Mouse (Mus musculus) frontal cortex, postnatal 10 days (tissue): ENCODE results near the gene Cdk2ap2.
"Not testable (repeated sequence)": the region's sequence is repeated elsewhere in the genome, so short reads cannot be mapped to it uniquely, and the experiment has no call there.

Experiments
- DNase-seq, 2 experiments: peaks; one replicate each; pipeline ENCODE4 v3.0.0; 2022; ENCODE audit warnings: low spot score in 2 of 2, mixed read lengths in 1 of 2

The Cdk2ap2 gene

DNA sequence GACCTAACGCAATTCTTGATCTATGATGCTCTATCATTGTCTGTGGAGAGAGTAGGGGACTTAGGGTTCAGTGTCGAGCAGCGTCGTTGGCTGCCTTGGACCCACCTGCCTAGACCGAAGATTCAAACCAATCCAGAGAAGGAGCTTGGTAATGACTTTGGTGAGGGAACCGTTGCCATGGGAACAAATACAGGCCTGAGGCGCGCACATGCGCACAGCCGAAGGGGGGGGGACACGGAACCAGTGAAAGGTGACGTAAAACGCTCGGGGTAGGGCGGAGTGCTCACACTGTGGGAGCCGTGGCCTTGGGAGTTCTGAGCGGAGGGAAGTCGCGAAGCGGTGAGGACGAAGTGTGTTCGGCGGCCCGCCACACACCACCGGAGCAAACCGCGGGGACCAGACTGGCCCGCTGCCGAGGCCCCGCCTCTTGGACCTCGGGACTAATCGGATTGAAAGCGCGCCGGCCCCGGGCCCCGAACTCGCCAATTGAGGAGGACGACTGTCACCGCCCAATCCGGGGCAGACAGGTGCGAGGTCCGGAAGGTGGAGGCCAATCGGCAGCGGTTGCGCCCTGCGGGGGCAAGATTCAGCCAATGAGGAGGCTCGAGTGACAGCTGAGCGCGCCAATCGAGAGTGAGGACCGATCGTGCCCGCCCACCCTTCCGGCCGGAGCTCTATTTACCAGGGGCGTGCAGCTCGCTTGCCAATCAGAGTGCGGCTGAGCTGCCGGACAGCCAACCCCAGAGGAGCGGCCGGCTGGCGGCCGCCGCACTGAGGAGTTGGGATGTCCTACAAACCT lies at the start of gene Cdk2ap2:
Cdk2ap2 (plus strand) TSS at position 541 of the 799 bp plus-strand sequence.
- peak; percentile 99 to 100 for DNase-seq

DNA sequence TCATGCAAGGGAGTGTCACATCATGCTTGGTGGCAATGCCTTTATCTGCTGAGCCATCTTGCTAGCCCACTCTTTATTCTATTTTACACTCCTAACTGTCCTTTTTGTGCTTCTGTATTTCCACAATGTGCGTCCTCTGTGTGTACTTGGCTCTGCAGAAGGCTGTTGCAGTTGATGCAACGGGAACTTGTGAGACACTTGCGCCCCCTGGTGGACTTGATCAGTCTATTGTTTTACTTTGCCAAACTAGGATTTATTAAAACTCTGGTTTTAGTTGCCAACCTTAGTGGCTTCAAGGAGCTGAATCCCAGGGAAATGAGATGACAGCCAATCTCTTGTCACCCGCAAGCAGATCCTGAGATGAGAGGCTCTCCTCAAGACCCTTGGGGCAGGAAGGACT lies 49.1 kb upstream of the Cdk2ap2 start:
- DNase-seq = peak; percentile 29 to 58

DNA sequence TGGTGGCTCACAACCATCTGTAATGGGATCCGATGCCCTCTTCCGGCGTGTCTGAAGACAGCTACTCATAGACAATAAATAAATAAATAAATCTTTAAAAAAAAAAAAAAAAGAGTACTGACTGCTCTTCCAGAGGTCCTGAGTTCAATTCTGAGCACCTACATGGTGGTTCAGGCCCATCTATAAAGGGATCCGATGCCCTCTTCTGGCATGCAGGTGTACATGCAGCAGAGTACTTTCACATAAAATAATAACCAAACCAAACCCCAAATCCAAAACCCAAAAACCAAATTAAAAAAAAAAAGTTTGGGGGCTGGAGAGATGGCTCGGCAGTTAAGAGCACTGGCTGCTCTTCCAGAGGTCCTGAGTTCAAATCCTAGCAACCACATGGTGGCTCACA lies 47.9 kb upstream of the Cdk2ap2 start:
- DNase-seq = not testable (repeated sequence)

DNA sequence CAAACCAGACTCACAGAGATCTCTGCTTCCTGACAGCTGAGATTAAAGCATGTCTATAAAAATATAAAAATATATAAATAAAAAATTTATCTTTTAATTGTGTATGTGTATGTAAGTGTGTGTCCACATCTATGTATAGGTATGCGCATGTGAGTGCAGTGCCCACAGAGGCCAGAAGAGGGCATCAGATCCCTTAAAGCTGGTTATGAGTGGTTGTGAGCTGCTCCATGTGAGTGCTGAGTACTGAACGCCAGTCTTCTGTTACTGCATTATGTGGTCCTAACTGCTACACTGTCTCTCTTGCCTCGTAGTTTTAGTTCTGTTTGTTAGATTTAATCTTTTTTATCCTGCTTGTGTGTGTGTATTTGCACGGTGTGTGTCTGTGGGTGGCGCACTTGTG lies 46.0 kb upstream of the Cdk2ap2 start:
- no peak for DNase-seq

DNA sequence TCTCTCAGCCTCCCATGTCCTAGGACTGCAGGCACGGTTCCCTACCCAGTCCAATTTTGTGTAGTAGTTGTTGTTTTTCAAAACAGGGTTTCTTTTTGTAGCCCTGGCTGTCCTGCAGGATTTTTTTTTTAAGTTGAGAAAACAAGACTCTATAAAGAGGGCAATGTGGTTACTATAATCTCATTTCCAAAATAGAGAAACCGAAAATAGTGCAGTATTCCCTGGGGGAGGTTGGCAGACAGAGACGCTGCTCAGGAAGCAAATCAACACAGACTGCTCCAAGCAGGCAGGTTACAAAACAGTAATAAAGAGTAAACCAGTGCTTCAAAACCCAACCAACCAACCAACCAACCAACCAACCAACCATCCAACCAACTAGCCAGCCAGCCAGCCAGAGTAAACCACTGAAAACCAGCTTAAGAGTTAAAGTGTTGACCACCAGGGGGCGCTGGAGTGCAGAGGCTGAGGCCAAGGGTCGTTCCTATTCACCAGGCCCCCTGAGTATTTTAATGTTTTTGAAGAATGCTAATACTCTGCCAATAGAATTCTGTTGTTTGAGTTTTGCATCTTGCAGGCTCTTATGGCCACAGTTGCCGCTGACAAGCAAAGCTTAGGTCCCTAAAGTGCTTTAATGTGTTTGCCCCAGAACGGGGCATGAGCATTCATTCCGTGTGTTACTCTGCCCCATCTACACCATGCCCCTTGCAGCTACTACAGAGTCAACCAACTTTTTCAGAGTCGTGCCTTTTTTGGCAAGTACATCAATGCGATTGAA lies 45.1 kb upstream of the Cdk2ap2 start:
- peak in 1 of 2 experiments; percentile 38 for DNase-seq

DNA sequence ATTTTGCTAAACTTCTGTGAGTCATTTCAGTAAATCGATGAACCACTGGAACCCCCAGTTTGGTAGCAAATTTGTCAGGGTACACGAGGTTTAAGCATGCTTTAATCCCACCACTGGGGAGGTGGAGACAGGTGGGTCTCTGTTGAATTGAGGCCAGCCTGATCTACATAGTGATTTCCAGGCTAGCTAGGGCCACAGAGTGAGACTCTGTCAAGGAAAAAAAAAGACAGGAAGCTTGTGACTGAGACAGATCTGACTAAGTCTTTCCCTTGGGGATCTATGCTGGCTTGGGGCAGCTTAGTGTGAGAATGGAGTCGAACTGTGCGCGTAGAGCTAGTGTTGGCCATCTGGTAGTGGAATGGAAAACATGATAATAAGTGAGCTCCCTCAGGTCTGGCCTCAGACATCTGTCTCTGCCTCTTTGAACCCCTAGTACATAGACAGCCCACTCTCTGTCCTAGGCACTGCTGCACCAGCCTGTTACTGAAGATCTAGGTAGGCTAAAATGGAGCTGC lies 44.4 kb upstream of the Cdk2ap2 start:
- DNase-seq = no peak

DNA sequence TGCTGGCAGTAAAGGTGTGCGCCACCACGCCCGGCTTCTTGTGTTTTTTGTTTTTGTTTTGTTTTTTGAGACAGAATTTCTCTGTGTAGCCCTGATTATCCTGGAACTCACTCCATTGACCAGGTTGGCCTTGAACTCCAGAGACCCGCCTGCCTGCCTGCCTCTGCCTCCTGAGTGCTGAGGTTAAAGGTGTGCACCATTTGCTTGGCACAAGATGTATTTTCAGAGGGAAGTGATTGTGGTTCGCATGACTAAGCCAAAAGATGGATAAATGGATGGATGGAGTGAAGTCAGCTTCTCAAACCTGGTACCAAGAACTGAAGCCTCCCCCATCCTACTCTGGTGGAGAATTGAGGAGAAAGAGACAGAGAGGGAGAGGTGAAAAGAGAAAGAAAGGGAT lies 42.4 kb upstream of the Cdk2ap2 start:
- DNase-seq = no peak

DNA sequence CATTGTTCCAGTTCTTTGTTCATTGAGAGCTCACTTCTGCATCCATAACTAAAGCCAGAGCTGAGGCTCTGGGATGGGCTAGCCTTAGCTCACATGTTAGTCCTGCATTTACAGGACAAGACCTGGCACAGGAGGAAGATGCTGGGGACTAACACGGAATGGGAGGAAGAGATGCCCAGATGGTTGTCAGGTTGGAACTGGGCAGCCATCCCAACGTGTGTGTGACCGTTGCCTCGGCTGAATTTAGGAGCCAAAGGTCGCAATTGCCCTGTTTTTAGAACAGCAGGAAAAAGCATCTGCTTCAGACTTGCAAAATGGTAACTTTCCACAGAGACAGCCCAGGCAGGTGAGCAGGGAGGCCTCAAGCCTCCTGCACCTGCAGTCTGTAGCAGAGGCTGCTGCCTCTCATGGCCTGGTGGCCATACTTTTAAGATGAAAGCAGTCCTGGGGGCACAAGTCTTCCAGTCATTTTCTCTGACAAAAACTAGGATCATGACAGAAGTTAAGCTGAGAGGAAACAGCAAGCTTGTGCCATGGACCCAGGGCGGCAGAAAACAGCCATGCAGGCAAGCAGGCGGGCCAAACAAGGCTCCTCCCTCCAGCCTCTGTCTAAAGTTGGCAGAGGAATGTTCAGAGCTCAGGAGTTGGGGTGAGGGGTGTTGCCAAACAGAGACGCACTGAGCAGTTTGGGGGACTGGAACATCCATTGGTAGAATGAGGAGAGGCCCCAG lies 41.6 kb upstream of the Cdk2ap2 start:
- DNase-seq = no peak

DNA sequence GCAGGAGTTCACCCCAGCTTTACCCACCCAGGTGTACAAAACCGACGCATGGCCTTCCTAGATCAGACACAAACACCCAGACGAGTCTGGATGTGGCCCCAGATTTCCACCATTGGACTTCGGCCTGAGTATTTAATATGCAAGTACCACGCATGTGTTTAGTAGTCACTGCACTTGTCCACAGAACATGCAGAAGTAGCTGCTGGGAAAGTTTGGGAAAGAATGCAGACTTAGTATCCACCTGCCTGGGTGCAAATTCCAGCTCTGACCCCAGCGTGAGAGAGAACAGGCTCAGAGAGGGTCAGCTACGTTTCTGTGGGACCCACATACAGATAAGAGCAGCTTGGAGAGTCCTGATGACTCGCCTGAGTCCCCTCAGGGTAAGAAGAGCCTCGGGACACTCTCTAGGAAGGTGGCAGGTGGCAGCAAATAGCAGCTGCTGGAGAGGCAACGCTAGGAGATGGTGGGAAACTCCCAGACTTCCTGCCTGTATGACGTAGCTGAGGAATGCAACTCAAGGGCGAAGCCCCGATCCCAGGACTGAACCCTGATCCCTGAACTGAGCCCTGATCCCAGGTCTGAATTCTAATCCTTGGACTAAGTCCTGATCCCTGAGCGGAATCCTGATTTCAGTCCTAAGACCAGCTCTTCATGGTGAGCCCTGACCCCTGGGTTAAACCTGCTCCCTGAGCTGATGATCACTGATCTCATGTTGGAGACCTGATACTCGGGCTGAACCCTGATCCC lies 40.9 kb upstream of the Cdk2ap2 start:
- DNase-seq = no peak

DNA sequence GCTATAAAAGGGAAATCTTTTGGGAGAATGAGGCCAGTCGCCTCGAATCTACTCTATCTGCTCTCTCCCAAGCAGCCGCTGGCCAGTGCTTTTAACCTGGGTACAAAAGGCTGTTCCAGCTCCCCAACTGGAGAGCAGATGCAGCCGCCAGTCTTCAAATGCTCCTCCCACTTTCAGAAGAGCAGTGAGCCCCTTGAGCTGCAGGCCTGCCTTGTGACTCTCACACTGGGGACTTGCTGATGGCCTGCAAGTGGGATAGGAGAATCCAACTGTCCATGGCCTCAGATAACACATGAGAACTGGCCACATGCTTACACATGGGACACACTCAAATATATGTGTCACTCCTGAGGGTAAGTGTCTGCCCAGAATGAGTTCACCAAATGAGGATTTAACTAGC lies 40.3 kb upstream of the Cdk2ap2 start:
- no peak for DNase-seq

DNA sequence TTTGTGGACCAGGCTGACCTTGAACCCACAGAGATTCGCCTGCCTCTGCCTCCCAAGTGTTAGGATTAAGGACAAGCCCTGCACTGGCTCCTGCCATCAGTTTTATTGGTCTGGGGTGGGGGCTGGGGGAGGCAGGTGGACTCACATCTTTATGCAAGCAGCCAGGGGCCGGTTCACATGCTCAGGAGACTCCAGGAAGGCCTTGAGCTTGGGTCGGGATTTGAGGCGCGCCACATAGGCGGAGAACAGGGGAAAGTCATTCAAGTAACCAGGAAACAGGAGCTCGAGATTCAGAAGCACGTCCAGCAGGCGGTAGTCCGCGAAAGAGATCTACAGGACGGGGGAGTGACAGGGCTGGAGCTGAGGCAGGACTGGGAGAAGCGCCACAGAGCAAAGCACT lies 39.6 kb upstream of the Cdk2ap2 start:
- no peak for DNase-seq

DNA sequence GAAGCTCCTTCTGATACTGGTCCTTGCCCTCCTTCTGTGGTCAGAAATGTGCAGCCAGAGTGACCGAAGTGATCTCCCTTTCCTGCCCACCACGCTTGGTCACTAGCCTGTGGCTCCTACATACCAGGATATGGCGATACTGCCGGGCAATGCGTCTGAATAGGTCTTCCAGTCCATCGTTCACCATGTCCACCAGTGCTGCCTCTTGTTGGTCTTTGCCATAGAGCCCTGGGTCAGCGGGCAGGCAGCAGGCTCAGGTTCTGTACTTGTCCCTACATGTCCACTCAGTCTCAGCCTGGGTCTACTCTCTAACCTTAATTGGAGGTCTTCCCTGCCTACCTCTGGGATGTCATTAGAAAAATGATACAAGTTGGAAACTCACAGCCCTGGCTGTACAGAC lies 39.0 kb upstream of the Cdk2ap2 start:
- DNase-seq = no peak

DNA sequence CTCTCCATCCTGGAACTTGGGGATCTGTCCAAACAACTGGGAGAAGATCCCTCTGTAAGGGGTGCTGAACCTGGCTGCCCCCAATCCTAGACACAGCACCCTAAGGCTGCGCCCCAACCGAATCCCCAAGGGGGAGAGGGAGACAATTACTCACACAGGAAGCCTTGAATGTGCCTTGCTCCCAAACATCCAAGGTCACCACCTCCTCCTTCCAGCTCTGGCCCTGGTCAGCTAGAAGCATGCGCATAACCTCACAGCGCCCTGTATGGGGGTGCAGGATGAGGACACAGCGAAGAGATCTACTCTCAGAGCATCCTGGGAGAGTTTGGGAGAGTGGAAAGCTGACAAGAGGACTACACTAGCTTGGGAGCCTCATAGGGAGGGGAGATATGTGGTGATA lies 38.4 kb upstream of the Cdk2ap2 start:
- no peak for DNase-seq

DNA sequence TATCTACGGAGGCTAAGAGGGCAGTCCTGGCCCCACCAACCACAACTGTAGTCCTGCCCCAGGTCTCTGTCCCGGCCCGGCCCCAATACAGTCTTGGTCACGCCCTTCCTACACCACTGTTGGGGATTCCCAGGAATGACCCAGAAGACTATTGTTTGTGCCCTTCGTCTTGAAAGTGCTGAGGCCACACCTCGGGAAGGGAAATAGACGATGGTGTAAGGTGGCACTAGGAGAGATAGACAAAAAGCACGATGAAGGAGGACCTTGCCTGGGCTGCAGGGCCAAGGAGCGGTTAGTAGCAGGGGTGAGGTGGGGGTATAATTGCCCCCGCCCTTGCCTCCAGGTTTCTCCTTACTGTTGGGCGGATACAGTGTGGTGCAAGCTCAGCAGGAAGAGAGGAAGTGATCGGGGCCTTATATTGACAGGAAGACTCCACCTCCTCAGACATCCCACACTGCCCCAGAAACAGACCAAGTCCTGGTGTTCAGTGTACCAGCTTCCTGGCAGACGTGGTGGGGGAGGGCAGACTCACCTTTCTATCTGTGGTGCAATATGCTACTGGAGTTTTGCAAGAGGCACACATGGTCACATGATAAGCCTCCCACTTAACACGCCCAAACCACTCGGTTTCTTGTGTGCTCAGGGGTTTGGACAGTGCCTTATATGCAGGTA lies 37.8 kb upstream of the Cdk2ap2 start, which contains the start of gene Gstp3:
Gstp3 (minus strand) TSS at position 501 of the 672 bp plus-strand sequence.
- DNase-seq = no peak

DNA sequence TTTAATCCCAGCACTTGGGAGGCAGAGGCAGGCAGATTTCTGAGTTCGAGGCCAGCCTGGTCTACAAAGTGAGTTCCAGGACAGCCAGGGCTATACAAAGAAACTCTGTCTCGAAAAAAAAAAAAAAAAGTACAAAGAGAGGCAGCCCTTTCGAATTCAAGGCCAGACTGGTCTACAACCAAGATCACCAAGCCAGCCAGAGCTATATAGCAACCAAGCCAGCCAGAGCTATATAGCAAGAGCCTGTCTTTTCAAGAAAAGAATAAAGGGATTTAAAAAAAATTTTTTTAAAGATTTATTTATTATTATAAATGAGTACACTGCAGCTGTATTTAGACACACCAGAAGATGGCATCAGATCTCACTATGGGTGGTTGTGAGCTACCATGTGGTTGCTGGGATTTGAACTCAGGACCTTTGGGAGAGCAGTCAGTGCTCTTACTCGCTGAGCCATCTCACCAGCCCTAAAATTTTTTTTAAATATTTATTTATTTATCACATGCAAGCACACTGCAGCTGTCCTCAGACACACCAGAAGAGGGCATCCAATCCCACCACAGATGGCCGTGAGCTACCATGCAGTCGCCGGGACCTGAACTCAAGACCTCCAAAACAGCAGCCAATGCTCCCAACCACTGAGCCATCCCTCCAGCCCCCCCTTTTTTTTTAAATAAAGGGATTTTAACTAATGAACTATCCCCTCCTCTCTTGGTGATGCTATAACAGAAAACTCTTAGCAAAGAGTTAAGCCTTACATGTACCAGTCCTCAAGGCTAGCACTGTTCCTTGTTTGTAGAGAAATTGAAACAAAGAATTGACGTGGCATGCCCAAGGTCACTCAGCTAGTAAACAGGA lies 36.7 kb upstream of the Cdk2ap2 start:
- not testable (repeated sequence) for DNase-seq

DNA sequence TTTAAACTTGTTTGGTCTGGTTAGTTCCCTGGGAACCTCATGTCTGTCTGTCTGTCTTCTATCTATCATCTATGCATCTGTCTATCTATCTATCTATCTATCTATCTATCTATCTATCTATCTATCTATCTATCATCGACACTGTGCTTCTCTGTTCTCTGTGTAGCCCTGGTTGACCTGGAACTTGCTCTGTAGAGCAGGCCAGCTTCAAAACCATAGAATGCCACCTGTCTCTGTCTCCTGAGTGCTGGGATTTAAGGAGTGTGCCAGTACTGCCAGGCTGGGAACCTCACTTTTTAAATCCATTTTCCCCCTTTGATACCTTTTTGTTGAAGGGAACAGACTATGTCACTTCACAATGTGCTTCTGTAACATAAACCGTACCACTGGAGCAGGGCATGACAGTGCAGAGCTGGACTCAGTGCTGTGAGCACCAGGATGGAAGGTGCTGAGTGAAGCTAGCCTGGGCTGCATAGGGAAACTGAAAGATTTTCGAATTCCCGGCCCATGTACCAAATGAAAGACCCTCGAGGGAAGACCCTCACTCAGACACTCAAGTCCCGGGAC lies 36.0 kb upstream of the Cdk2ap2 start:
- no peak for DNase-seq

DNA sequence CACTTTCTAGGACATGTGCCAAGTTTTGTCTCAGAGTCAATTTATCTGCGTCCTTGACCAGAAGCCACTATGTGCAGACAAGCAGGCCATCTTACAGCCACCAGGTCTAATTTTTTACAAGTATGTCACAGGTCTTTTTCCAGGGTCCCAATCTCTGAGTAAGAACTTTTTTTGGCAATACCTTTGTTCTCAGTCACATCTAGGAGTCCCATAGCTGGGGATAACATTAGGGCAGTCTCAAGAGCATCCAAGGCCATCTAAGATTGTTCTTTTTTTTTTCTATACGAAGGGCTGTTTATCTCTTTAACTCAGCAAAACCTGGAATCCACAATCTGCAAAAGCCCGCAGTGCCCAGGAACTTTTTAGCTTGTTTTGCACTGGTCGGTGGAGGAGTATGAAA lies 33.6 kb upstream of the Cdk2ap2 start:
- DNase-seq = not testable (repeated sequence)

DNA sequence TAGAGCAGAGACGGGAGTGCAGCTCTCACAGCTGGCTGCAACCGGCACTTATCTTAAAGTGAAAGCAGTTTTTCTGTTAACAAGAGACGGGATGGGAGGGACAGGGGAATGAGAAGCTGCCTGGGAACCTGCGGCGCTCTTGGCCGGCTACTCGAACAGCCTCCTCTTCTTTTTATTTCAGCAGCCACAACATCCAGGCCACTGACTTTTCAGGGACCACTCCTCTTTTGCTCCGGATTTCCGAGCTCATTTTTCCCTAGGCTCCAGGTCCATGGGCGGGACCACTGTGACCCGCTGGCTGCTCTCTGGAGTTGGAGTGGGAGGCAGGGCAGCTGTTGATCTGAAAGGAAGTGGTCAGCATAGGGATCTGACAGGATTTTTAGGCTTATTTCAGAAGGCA lies 32.5 kb upstream of the Cdk2ap2 start:
- not testable (repeated sequence) for DNase-seq

DNA sequence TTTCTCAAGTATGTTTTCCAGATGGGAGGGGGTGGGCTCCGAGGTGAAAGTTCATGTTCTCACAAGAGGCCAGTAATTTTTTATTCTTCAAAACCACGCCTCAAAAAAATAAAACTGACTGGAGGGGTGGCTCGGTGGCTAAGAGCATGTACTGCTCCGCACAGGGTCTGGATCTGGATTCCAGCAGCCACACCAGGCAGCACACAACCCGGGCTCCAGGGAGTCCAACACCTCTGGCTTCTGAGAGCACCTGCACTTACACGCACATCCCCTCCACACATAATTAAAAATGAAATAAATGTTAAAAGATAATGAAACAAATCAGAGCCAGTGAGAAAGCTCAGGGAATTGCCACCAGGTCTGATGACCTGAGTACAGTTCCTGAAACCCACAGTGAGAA lies 30.7 kb upstream of the Cdk2ap2 start:
- DNase-seq = no peak

DNA sequence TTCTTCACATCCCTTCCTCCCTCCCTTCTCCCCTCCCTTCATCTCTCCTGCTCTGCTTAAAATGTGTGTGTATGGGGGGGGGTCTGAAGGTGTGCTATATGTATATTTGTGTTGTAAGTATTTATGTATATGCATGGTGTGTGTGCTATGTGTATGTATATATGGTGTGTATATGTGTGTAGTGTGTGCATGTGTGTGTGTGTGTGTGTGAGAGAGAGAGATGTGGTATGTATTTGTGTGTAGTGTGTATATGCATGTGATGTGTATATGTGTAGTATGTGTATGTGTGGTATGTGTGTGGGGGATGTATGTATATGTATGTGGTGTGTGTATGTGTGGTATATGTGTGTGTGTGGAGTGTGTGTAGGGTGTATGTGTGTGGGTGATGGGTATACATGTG lies 30.1 kb upstream of the Cdk2ap2 start:
- DNase-seq = no peak
